Mouse (Mus musculus) urinary bladder, postnatal 4 days (tissue): ENCODE measurements around the gene AA986860.

ENCODE experiments used
- DNase-seq, 2 experiments: peaks; one replicate each; pipeline ENCODE4 v3.0.0; 2021 to 2022; ENCODE audit warnings: low spot score in 2 of 2

Gene AA986860

DNA sequence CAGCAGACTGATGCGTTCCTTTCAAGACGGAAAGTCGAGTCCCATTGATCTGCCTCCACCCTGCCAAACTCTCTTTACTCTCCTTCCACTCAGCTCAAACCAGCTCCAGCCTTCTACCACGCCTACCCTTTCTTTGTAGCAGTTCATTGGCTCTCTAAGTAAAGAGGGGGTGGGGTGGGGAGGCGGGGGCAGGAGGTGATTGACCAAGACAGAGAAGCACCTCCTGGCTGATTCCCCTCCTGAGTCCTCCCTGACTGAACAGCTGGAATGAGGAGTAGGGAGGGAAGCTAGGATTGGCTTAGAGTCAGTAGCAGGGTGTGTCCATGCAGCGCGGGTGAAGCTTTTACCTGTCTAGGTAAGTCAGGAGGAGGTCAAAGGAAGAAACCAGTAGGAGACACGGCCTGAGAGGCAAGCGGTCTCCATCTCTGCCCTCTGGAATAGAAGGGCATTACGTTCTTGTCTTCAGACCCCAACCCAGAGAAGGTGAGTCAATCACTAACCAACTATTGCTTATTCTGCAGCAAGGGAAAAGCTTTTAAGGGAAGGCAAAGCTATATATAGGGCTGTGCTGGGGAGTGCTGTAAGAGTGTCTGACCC, at the start of gene AA986860:
Gene AA986860, plus strand, starts transcription at position 236 of the 597 bp plus-strand sequence.
- DNase-seq, result no peak

DNA sequence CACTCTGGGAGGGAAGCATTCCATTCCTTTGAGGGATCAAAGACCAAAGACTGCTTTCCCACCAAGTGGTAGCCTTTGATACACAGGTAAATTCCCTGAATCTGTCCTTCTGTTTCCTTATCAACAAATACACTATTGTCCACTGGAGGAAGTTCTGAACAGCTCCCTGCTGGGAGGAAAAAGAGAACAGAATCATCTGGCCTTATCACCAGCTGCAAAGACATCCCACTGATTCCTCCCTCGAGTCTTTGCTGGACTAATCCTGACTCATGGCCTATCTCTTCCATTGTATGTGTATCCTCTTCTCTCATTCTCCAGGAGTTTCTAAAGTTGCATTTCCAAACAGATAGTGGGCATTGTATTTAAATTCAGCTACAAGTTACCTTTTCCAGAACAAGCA, 47.9 kb upstream of the AA986860 start:
- no peak for DNase-seq

GRCm38 (mm10) chr1:130698601-130699000, 33.2 kb upstream of the AA986860 start:
- DNase-seq, result peak in 1 of 2 experiments; percentile 13

DNA sequence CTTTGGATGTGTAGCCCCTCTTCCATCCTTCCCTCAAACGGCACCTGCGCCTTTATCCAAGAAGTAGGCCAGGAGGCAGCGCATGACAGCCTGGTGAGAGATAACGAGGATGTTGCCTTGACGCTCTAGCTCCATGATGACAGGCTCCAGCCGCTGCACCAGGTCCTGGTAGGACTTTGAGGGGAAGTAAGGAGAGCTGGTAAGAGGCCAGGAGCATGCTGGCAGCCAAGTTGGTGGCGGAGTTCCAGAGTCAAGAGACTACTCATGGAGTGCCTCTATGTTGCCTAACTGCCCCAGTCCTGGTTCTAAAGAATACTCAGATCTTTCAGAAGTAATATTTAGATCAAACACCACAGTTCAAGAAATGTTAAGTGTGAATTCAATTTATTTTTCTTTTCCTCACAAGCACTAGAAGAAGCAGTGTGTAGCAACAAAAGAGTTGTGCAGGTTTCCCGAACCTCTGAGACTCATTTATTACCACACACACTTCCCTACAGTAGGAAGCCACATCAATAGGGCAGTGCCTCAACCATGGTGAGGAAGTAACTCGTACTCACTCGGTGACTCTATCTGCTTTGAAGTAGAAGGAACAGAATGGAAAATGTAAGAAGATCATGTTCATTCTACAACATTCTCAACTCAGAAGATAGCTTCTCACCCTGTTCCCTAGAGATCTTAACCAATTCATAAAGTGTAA, 31.7 kb upstream of the AA986860 start:
- DNase-seq, result peak in 1 of 2 experiments; percentile 15

- no peak for DNase-seq
These were observed 29.8 kb upstream of the AA986860 start for GRCm38 (mm10) chr1:130701976-130702375.

DNA sequence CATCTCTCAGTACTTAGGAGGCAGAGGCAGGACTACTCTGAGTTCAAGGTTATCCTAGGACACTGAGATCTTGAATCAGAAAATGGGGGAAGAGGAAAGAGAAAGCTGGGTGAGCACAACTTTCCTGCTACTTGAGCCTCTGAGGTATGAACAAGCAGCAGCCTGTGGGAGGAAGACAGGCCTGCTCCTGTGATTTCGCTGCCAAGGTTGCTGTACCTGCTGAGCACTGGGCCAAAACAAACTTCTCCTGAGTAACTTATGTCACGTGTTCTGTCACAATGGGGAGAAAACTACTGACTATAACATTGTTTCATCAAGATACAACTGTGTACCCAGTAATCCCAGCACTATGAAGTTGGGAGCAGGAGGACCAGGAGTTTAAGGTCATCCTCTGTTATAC, 28.2 kb upstream of the AA986860 start:
- DNase-seq, result no peak

GRCm38 (mm10) chr1:130710283-130711080, 21.3 kb upstream of the AA986860 start:
- no peak for DNase-seq

GRCm38 (mm10) chr1:130714046-130714445, 17.7 kb upstream of the AA986860 start:
- no peak for DNase-seq

GRCm38 (mm10) chr1:130715561-130716217, 16.1 kb upstream of the AA986860 start, which contains the start of gene Gm29427:
Gm29427 (minus strand) TSS chr1:130715799.
- DNase-seq, result peak; percentile 87 to 88

- no peak for DNase-seq
These were observed 15.6 kb upstream of the AA986860 start for GRCm38 (mm10) chr1:130716218-130716512.

GRCm38 (mm10) chr1:130716513-130717290, 15.1 kb upstream of the AA986860 start:
- DNase-seq, result no peak

- DNase-seq, result peak; percentile 88 to 92
These were observed 14.4 kb upstream of the AA986860 start, which contains the start of gene Yod1 for GRCm38 (mm10) chr1:130717291-130717871. Yod1 (plus strand) TSS chr1:130717327.

DNA sequence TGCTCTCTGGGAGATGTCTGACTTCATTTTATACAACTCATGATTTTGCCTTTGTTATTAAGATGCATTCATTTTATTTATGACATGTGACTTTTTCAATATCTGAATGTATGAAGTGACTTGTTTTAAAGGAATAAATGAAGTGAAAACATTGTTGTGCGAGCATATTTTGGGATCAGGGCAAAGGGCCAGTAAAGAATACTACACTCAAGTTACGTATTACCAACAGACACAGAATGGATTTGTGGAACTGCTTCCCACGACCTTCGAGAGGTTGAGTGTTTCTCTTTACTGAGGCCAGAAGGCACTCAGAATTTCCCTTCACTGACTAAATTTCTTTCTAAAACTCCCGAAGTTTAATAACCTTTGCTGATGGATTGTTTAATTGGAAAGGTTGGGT, 7.6 kb upstream of the AA986860 start:
- no peak for DNase-seq

DNA sequence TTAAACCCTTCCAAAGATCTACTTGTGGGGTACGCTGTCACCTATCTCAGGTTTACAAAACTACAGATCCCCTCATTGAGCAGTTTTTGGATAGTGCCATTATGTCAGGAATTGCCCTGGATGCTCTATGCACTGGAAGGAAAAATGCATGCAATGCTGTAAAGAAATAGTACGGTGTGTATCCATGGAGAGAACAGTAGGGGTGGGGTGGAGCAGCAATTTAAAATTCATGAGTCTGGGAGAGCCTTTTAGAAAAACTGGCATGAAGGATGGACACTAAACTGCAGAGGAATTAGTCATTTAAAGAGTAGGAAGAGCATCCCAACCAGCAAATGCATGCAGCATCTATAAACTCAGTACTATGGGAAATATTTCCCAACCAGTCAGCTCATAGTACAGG, 5.4 kb upstream of the AA986860 start:
- DNase-seq, result no peak

DNA sequence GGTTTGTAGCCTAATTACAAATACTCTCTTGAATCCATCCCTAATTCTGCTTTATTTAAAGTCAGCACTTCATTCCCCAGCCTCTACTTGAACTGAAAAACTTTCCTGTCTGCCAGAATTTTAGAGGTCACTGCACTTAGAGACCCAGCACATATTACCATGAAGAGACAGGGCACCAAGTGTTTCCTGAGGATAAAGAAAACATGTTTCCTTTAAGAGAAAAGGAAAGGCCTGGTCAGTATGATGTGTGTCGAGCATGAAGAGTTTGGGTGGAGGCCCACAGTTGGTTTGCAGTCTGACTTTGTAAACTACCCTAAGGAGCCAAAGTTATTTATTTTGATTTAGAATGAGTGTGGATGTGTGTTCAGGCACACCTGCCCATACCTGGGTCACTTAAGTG, 3.7 kb upstream of the AA986860 start:
- DNase-seq, result no peak

GRCm38 (mm10) chr1:130728708-130729107, 3.1 kb upstream of the AA986860 start:
- no peak for DNase-seq

- DNase-seq, result no peak
These were observed 2.6 kb upstream of the AA986860 start, which contains the start of gene Pfkfb2 for GRCm38 (mm10) chr1:130729153-130729552. Pfkfb2 (minus strand) TSS chr1:130729253.

GRCm38 (mm10) chr1:130732706-130733658, 1.2 kb downstream of the AA986860 start:
- DNase-seq, result no peak

DNA sequence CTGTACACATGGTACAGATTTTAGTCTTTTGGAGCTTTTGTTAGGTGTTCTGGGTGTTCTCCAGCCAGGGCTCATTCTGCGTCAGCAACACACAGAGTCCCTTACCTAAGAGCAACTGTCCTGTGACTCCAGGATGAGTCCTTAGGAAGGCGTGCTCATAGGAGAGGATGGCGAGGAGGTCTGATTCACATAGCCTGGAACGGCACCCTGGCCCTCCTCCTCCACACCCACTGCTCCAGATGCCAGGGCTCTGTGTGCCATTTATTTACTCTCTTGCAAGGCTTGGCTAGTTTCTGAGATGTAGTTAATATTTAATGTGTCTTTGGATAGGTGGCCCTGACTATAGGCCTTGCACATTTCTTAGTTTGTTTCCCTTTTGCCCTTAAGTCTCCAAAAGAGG, 1.9 kb downstream of the AA986860 start:
- DNase-seq, result no peak

GRCm38 (mm10) chr1:130734452-130734851, 2.7 kb downstream of the AA986860 start:
- no peak for DNase-seq
